Mouse (Mus musculus) hindbrain, postnatal 0 days (tissue): ENCODE data around the gene H2-DMa. TPM values are rescaled to one million over a fixed set of nuclear protein-coding genes. Genes with fewer than 3 reads are reported as not detected.

Source experiments
- ATAC-seq: fragments of 200-750 bp; cut with Nextera tagmentation; 2 replicates; pipeline ENCODE4 v1.8.0; 2017; ENCODE audit warnings: mild to moderate bottlenecking, moderate TSS enrichment, moderate library complexity
- DNase-seq: peaks from one replicate; pipeline ENCODE4 v3.0.0-alpha.2; 2015; ENCODE audit warnings: low spot score
- H3K27ac ChIP-seq: fragments of 300-500 bp; sonication (generic); 2 replicates; pipeline ENCODE4 v1.5.1; 2014; ENCODE audit warnings: mild to moderate bottlenecking
- H3K27me3 ChIP-seq: fragments of 300-500 bp; sonication (generic); 2 replicates; pipeline ENCODE4 v1.6.1; 2014; ENCODE audit warnings: low read length, mixed read lengths; ENCODE audit not compliant: insufficient read depth
- H3K36me3 ChIP-seq: fragments of 300-500 bp; sonication (generic); 2 replicates; pipeline ENCODE4 v1.6.1; 2014; ENCODE audit warnings: low read length, mixed read lengths; ENCODE audit not compliant: insufficient read depth
- H3K4me1 ChIP-seq: fragments of 300-500 bp; sonication (generic); 2 replicates; pipeline ENCODE4 v1.6.1; 2014; ENCODE audit warnings: antibody characterized with exemption, low read length, mixed read lengths; ENCODE audit not compliant: insufficient read depth
- H3K4me2 ChIP-seq: fragments of 300-500 bp; sonication (generic); 2 replicates; pipeline ENCODE4 v1.6.1; 2014; ENCODE audit warnings: low read depth, mild to moderate bottlenecking, low read length, moderate library complexity, mixed read lengths
- H3K4me3 ChIP-seq: fragments of 300-500 bp; sonication (generic); 2 replicates; pipeline ENCODE4 v1.5.1; 2014; ENCODE audit warnings: low read length
- H3K9ac ChIP-seq: fragments of 300-500 bp; sonication (generic); replicated peaks from 2 replicates; pipeline ENCODE4 v1.6.1; 2014; ENCODE audit warnings: mild to moderate bottlenecking, low read length, moderate library complexity, mixed read lengths
- H3K9me3 ChIP-seq: fragments of 300-500 bp; sonication (generic); 2 replicates; pipeline ENCODE4 v1.6.1; 2016; ENCODE audit warnings: low read length, mixed read lengths
- CTCF ChIP-seq: IDR thresholded peaks from 2 replicates; pipeline ENCODE4 v1.5.1; 2016; ENCODE audit warnings: antibody characterized with exemption, control low read depth, low read depth
- WGBS: fragments of 180-500 bp; shearing (Covaris S2); extraction: QIAGEN DNeasy Blood & Tissue Kit; methylation state at CpG from one replicate; pipeline ENCODE4 v1.1.7; 2014; 5-methylcytosine and 5-hydroxymethylcytosine counted together
- polyA plus RNA-seq: library from polyadenylated mRNA; unstranded; fragments of >200 nt; fragmentation: Nextera tagmentation; extraction: Ambion mirVana; gene quantifications from 2 replicates; pipeline ENCODE4 v1.2.1, GENCODE M21; 2015
- total RNA-seq: library from RNA; depleted of rRNA; stranded (reverse); fragments of >200 nt; gene quantifications from 2 replicates; pipeline ENCODE4 v1.2.3, GENCODE M21; 2014

The H2-DMa gene
- total and polyA plus RNA-seq, 2 experiments from 2014 or later: 24.1 to 30.9 TPM

DNA sequence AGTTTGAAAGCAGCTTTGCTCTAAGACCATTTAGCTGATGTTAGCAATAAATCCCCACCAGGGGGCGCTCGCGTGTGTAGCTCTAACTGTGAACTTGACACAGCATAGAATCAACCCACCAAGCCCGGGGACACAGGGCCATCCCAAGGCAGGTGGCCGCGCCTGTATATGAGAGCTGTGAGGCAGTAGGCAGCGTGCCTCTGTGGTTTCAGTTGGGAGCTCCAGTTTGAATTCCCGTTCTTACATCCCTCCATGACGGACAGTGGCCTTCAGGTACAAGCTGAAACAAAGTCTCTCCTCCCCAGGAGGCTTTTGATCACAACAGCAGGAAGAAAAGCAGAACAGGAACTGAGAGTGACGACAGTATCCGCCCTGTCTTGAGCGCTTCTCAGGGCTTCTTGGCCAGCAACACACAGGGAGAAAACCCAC lies 17.7 kb upstream of the H2-DMa start:
- Histone ChIP-seq H3K4me1 (no peaks in the 10 kb centered on the region), H3K4me3 (no peak overlapping the region), H3K36me3 (no peaks in the 10 kb centered on the region), H3K27me3 (no peaks in the 10 kb centered on the region), H3K27ac (no peak overlapping the region), H3K4me2 (peak overlapping the region; percentile 45), H3K9ac (no peak overlapping the region), H3K9me3 (no peaks in the 10 kb centered on the region)
- 5% methylated on average over 12 of the region's 12 CpGs for WGBS
- peak; percentile 94 for TF ChIP-seq CTCF
- ATAC-seq (peak; percentile 83), DNase-seq (peak; percentile 96)

- TF ChIP-seq CTCF: no peak
- Histone ChIP-seq H3K9ac (no peak overlapping the region), H3K4me1 (no peaks in the 10 kb centered on the region), H3K4me3 (no peak overlapping the region), H3K27me3 (no peaks in the 10 kb centered on the region), H3K27ac (no peak overlapping the region), H3K36me3 (no peaks in the 10 kb centered on the region), H3K9me3 (no peaks in the 10 kb centered on the region), H3K4me2 (no peak overlapping the region)
- ATAC-seq (no peak), DNase-seq (no peak)
- WGBS: 79% methylated on average over 6 of the region's 6 CpGs
Measured at GRCm38 (mm10) chr17:34102831-34103230, 16.5 kb upstream of the H2-DMa start.

DNA sequence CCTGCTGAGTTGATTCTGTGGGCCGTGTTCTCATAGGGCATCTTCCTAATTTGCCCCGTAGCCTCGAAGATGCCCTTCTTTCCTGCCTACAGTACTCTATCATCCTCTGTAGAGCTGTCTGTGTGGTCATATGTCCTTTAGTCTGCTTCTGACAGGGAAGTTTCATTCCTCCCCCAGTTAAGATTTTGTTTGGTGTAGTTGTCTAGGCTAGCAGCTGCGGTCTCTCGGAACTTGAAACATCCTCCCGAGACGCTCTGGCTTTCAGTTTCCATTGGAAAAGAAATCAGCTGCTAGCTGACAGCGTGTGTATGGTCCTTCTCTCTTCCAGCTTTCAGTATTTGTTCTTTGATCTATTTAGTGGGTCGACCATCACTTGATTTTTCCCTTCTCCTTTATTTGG lies 14.5 kb upstream of the H2-DMa start:
- H3K4me2 ChIP-seq: no peak overlapping the region

DNA sequence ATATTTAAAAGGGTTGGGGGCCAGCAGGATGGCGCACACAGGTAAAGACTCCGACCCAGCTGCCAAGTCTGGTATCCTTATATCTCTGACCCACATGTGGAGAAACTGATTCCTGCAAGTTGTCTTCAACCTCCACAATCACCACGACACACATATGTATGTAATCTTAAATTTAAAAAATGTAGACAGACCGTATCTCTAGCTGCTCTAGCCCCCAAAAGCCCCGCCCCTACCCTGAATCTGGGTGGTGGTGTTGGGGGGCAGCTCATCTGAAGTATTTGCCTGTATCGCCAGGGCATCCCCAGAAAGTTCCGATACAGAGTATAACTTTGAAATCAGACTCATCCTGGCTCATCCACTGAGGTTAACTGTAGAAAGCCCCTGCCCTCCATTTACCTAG lies 12.8 kb upstream of the H2-DMa start:
- ATAC-seq: no peak
- no peak overlapping the region for H3K9ac ChIP-seq
- H3K36me3 ChIP-seq: peaks cover 15% of the 10 kb centered on the region
- DNase-seq: no peak
- H3K4me3 ChIP-seq: no peak overlapping the region
- 89% methylated on average over 7 of the region's 7 CpGs for WGBS
- no peaks in the 10 kb centered on the region for H3K9me3 ChIP-seq
- no peak overlapping the region for H3K4me2 ChIP-seq
- H3K27me3 ChIP-seq: no peaks in the 10 kb centered on the region
- H3K4me1 ChIP-seq: no peaks in the 10 kb centered on the region
- H3K27ac ChIP-seq: no peak overlapping the region
- no peak for TF ChIP-seq CTCF

More for the DNA sequence above, 14.5 kb upstream of the H2-DMa start:
- H3K36me3 ChIP-seq: peaks cover under 1% of the 10 kb centered on the region; the same call in 1 of the 2 replicates
- WGBS: 81% methylated on average over 9 of the region's 9 CpGs
- TF ChIP-seq CTCF: no peak
- H3K4me1 ChIP-seq: no peaks in the 10 kb centered on the region
- DNase-seq (no peak), ATAC-seq (no peak)
- H3K9me3 ChIP-seq: no peaks in the 10 kb centered on the region
- H3K27me3 ChIP-seq: no peaks in the 10 kb centered on the region
- no peak overlapping the region for H3K9ac ChIP-seq
- H3K27ac ChIP-seq: no peak overlapping the region
- H3K4me3 ChIP-seq: no peak overlapping the region

- H3K9me3 ChIP-seq: no peaks in the 10 kb centered on the region
- 0 out of 2 replicates have a peak, but pooled peaks have one; percentile 15 for ATAC-seq
- H3K9ac ChIP-seq: no peak overlapping the region
- no peak overlapping the region for H3K4me2 ChIP-seq
- no peak overlapping the region for H3K4me3 ChIP-seq
- DNase-seq: no peak
- no peaks in the 10 kb centered on the region for H3K27me3 ChIP-seq
- no peaks in the 10 kb centered on the region for H3K4me1 ChIP-seq
- WGBS: 87% methylated on average over 7 of the region's 7 CpGs
- no peak for TF ChIP-seq CTCF
- peaks cover 21% of the 10 kb centered on the region for H3K36me3 ChIP-seq
- H3K27ac ChIP-seq: no peak overlapping the region
Measured at GRCm38 (mm10) chr17:34107109-34107867, 12.1 kb upstream of the H2-DMa start.

GRCm38 (mm10) chr17:34108460-34108859 lies 10.9 kb upstream of the H2-DMa start:
- H3K4me3 ChIP-seq: no peak overlapping the region
- H3K9ac ChIP-seq: no peak overlapping the region
- H3K4me1 ChIP-seq: no peaks in the 10 kb centered on the region
- TF ChIP-seq CTCF: no peak
- WGBS: 73% methylated on average over 5 of the region's 6 CpGs
- peaks cover 33% of the 10 kb centered on the region for H3K36me3 ChIP-seq
- H3K27me3 ChIP-seq: no peaks in the 10 kb centered on the region
- no peak for DNase-seq
- no peaks in the 10 kb centered on the region for H3K9me3 ChIP-seq
- ATAC-seq: no peak
- no peak overlapping the region for H3K27ac ChIP-seq
- no peak overlapping the region for H3K4me2 ChIP-seq
